Mouse (Mus musculus) midbrain, embryonic 13.5 days (tissue): ENCODE measurements around the gene Cdh4. TPM values are rescaled to one million over a fixed set of nuclear protein-coding genes. Genes with fewer than 3 reads are reported as not detected.

Source experiments
- ATAC-seq: fragments of 200-750 bp; cut with Nextera tagmentation; 2 replicates; pipeline ENCODE4 v1.8.0; 2017; ENCODE audit warnings: mild to moderate bottlenecking, moderate TSS enrichment, moderate library complexity
- H3K27ac ChIP-seq: fragments of 300-500 bp; sonication (generic); 2 replicates; pipeline ENCODE4 v1.5.1; 2015; ENCODE audit warnings: inconsistent platforms, mild to moderate bottlenecking, moderate library complexity
- H3K27me3 ChIP-seq: fragments of 300-500 bp; sonication (generic); 2 replicates; pipeline ENCODE4 v1.6.1; 2015; ENCODE audit warnings: mild to moderate bottlenecking, inconsistent platforms
- H3K36me3 ChIP-seq: fragments of 300-500 bp; sonication (generic); 2 replicates; pipeline ENCODE4 v1.6.1; 2015; ENCODE audit warnings: mild to moderate bottlenecking, inconsistent platforms
- H3K4me1 ChIP-seq: fragments of 300-500 bp; sonication (generic); replicated peaks from 2 replicates; pipeline ENCODE4 v1.6.1; 2015; ENCODE audit warnings: inconsistent platforms
- H3K4me2 ChIP-seq: fragments of 300-500 bp; sonication (generic); replicated peaks from 2 replicates; pipeline ENCODE4 v1.6.1; 2015; ENCODE audit warnings: moderate library complexity, mild to moderate bottlenecking, inconsistent platforms
- H3K4me3 ChIP-seq: fragments of 300-500 bp; sonication (generic); replicated peaks from 2 replicates; pipeline ENCODE4 v1.5.1; 2015; ENCODE audit warnings: mild to moderate bottlenecking, inconsistent platforms
- H3K9ac ChIP-seq: fragments of 300-500 bp; sonication (generic); replicated peaks from 2 replicates; pipeline ENCODE4 v1.6.1; 2015; ENCODE audit warnings: mild to moderate bottlenecking, inconsistent platforms
- H3K9me3 ChIP-seq: fragments of 300-500 bp; sonication (generic); 2 replicates; pipeline ENCODE4 v1.6.1; 2016; ENCODE audit warnings: mild to moderate bottlenecking, inconsistent platforms
- WGBS: fragments of 180-500 bp; shearing (Covaris S2); methylation state at CpG from one replicate; pipeline ENCODE4 v1.1.7; 2015; 5-methylcytosine and 5-hydroxymethylcytosine counted together
- polyA plus RNA-seq: library from polyadenylated mRNA; unstranded; fragments of >200 nt; fragmentation: Nextera tagmentation; extraction: Ambion mirVana; gene quantifications from 2 replicates; pipeline ENCODE4 v1.2.1, GENCODE M21; 2015

Cdh4 gene
- polyA plus RNA-seq, 1 experiment from 2014 or later, result 37.1 TPM

DNA sequence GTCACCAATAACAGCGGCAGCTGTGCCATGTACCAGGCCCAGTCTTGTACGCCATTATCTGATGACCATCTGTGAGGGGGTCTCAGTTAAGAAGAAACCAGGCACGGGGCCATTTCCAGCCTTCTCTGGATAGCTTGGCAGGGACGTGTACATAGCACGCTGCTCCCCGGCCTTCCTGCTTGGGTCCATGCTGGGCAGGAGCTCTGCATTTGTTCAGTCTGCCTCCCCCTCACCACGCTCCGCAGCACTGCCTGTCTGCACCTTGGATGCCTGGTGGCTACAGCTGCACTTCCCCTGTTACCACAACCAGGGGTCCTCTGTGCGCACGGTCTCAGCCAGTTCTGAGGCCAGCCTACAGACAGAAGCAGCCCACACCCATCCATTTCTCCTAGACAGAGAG, 163.0 kb downstream of the Cdh4 start:
- WGBS, result 88% methylated on average over 10 of the region's 10 CpGs
- ATAC-seq, result peak; percentile 24; the same call in 1 of the 2 replicates
- H3K4me2 ChIP-seq, result no peak overlapping the region
- no peak overlapping the region for H3K27ac ChIP-seq
- H3K36me3 ChIP-seq, result no peaks in the 10 kb centered on the region
- no peak overlapping the region for H3K4me3 ChIP-seq
- H3K4me1 ChIP-seq, result peaks cover 4% of the 10 kb centered on the region; the same call in 1 of the 2 replicates
- H3K27me3 ChIP-seq, result no peaks in the 10 kb centered on the region
- no peaks in the 10 kb centered on the region for H3K9me3 ChIP-seq
- no peak overlapping the region for H3K9ac ChIP-seq

DNA sequence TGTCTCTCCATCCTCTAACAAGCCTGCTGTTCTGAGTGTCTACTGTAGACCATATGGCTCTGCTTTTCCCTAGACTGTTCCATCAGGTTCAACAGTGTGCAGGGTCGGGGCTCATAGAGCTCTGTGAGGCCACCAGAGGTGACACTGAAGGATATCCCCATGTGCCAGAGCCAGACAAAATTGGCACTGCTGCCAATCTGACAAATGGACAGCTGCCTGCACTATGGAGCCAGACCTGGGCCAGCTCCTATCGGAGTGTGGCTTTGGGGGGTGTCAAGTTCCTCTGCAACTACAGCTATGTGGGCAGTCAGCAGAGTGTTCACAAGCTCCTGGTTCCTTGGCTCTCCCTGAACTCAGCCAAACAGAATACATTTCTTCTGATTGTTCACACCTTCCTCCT, 164.1 kb downstream of the Cdh4 start:
- 100% methylated on average over 2 of the region's 2 CpGs for WGBS
- Histone ChIP-seq H3K36me3 (no peaks in the 10 kb centered on the region), H3K4me1 (peaks cover 4% of the 10 kb centered on the region; the same call in 1 of the 2 replicates), H3K27ac (no peak overlapping the region), H3K4me2 (no peak overlapping the region), H3K9ac (no peak overlapping the region), H3K27me3 (no peaks in the 10 kb centered on the region), H3K4me3 (no peak overlapping the region), H3K9me3 (no peaks in the 10 kb centered on the region)
- no peak for ATAC-seq

DNA sequence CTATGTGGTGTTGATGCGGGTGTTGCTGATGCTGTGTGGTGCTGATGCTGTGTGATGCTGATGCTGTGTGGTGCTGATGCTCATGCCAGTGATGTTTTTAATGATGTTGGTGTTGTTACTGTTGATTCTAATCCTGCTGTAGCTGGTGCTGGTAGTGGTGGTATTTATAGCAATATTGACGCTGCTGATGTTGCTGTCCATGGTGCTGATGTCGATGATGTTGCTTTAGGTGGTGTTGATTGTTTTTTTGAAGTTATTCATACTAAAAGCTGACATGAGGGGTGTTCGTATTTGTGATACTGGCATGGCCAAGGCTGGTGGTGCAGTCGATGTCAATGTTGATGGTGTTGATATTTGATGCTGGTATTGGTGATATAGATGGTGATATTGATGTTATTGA, 173.7 kb downstream of the Cdh4 start:
- H3K4me3 ChIP-seq, result no peak overlapping the region
- H3K36me3 ChIP-seq, result no peaks in the 10 kb centered on the region
- H3K27me3 ChIP-seq, result no peaks in the 10 kb centered on the region
- H3K4me2 ChIP-seq, result no peak overlapping the region
- H3K9ac ChIP-seq, result no peak overlapping the region
- H3K9me3 ChIP-seq, result no peaks in the 10 kb centered on the region
- no peaks in the 10 kb centered on the region for H3K4me1 ChIP-seq
- no peak for ATAC-seq
- 69% methylated on average over 5 of the region's 5 CpGs for WGBS
- H3K27ac ChIP-seq, result no peak overlapping the region

DNA sequence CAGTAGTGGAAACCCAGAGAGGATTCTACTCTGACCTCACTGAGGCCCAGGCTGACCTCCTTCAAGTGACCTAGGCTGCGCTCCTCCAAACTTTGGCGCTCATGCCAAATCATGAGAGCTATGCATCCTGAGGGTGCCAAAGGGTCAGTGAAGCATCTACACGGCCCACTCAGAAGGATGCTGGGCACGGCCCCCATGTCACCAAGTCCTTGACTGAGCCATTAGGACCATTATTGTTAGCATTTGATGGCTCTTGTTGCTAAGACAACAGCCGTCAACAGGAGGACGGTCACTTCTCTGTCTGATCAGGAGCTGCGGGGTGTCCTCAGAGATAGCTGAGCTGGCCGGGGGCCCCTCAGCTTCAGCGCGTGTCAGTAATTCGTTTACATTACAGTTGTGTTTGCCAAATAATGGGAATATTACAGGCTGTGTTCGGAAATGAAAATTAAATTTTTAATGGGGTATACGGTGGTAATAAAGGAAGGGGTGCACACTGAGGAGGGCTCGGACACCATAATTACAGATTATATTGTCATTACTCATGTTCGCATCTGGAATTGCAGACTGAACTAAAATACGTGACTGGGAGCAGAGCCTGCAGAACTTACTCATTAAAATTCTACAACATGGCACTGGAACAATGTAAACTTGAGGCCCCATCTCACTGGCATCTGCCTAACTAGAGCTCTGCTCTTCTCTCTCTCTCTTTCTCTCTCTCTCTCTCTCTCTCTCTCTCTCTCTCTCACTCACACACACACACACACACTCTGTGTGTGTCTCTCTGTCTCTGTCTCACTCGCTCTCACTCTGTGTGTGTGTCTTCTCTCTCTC, 181.6 kb downstream of the Cdh4 start:
- H3K9me3 ChIP-seq, result no peaks in the 10 kb centered on the region
- no peak overlapping the region for H3K9ac ChIP-seq
- H3K4me1 ChIP-seq, result peaks cover 11% of the 10 kb centered on the region
- H3K27me3 ChIP-seq, result no peaks in the 10 kb centered on the region
- H3K27ac ChIP-seq, result 0 out of 2 replicates have a peak overlapping the region, but pooled peaks have one; percentile 3
- ATAC-seq, result peak; percentile 71
- no peak overlapping the region for H3K4me3 ChIP-seq
- H3K4me2 ChIP-seq, result no peak overlapping the region
- H3K36me3 ChIP-seq, result no peaks in the 10 kb centered on the region
- WGBS, result 65% methylated on average over 17 of the region's 17 CpGs

DNA sequence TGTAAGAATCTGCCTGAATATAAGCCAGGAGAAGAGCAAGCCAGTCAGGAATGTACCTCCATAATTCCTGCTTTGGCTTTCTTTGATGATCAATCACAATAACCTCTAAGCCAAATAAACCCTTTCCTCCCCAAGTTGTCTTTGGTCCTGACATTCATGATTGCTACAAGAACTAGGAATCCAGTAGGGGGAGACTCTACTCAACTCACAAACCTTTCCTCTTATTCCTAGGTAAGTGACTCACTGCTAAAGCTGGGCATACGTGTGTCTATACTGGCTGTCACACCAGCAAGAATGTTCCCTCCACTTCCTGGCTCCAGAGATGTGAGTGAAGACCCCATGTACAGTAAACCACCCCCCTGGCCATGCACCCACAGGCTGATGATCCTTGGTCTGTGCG, 185.3 kb downstream of the Cdh4 start:
- WGBS, result 91% methylated on average over 2 of the region's 2 CpGs
- H3K27me3 ChIP-seq, result no peaks in the 10 kb centered on the region

DNA sequence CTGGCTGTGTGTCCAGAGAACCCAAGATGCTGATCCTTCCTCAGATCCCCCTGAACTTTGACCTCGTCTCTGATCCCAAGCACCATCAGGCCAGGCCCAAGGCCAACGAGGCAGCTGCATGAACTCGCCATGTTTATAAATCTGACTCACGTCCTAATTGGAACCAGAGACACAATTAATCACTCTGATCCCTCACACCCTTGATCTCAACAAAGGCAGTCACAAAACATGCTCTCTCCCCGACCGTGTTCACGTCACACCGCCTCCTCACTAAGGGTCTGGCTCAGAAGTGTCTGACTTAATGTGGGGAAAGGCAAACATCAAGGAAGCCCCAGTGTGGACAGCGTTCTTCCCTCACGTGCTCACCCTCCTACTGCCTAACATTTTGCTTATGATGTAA, 188.5 kb downstream of the Cdh4 start:
- no peak overlapping the region for H3K4me3 ChIP-seq
- H3K4me2 ChIP-seq, result no peak overlapping the region
- no peak overlapping the region for H3K9ac ChIP-seq
- H3K27ac ChIP-seq, result no peak overlapping the region
- no peaks in the 10 kb centered on the region for H3K27me3 ChIP-seq
- H3K36me3 ChIP-seq, result no peaks in the 10 kb centered on the region
- H3K9me3 ChIP-seq, result no peaks in the 10 kb centered on the region
- H3K4me1 ChIP-seq, result peaks cover 4% of the 10 kb centered on the region
- ATAC-seq, result no peak
- whole genome bisulfite sequencing, result 69% methylated on average over 10 of the region's 10 CpGs

More for the DNA sequence above, 185.3 kb downstream of the Cdh4 start:
- no peak for ATAC-seq
- Histone ChIP-seq H3K4me2 (no peak overlapping the region), H3K9me3 (no peaks in the 10 kb centered on the region), H3K36me3 (no peaks in the 10 kb centered on the region), H3K27ac (no peak overlapping the region), H3K9ac (no peak overlapping the region), H3K4me3 (no peak overlapping the region), H3K4me1 (peaks cover 11% of the 10 kb centered on the region)

DNA sequence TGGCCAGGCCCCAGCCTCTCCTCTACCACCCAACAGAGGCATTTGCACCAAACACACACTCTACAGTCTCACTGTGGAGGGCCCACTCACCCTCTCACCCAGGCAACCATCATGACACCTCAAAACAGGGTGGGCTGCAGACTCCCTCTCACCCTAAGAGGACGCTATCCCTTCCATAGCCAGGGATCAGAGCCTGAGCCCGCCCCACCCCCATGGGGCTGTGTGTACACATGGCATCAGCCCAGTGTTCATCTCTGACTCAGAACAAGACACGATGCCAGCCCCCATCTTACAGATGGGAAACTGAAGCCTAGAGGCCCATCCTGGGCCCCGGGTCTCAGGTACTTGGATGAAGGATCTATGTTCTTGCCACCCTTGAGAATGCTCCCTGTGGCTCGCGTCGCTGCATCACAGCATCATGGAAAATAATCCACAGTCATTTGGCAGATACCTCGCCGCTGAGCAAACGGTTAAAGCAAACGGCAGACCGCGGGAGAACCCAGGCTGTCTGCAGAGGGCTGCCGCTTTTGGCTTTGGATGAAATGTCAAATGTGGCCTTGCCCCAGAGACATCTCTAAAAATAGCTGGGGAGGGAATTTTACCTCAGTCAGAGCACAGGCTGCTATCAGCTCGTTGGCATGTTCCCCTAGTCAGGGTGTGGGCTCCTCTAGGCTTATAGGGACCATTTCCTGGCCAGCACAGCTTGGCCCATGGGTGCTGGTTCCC, 198.5 kb downstream of the Cdh4 start:
- Histone ChIP-seq H3K9me3 (no peaks in the 10 kb centered on the region), H3K4me3 (no peak overlapping the region), H3K4me2 (no peak overlapping the region), H3K27ac (no peak overlapping the region), H3K36me3 (no peaks in the 10 kb centered on the region), H3K4me1 (peaks cover 7% of the 10 kb centered on the region), H3K9ac (no peak overlapping the region), H3K27me3 (no peaks in the 10 kb centered on the region; the same call in 1 of the 2 replicates)
- no peak for ATAC-seq
- 94% methylated on average over 15 of the region's 15 CpGs for WGBS

DNA sequence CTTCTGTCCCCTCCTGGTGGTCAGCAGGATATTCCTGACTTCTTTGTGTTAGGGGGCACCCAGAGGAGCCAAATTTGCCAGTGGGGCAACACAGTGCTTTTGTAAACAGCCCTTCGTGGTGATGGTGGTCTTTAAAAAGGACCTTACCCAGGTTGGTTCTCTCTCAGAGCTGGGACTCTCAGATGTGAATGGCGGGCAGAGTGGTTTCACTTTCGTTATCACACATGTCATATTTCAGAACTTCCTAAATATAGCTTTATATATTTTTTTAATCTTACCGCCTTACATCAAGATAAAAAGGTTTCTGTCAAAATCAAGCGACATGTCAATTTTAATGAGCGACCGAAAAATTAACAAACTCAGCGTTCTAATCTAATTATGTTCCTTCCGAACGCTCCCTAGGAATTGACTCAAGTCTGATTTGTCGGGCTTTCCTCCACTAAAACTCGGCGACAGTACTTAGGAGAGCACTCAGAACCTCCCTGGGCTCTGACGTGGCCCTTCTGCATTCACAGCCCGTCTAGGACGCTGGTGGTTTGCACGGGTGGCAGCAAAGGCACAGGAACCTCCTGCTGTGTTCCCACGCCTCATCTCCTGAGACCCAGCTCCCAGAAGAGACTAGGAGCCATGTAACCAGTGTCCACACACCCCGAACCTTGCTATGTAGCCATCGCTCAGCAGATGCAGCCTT, 206.5 kb downstream of the Cdh4 start:
- Histone ChIP-seq H3K27me3 (no peaks in the 10 kb centered on the region; the same call in 1 of the 2 replicates), H3K36me3 (no peaks in the 10 kb centered on the region), H3K4me1 (peaks cover 26% of the 10 kb centered on the region), H3K9me3 (no peaks in the 10 kb centered on the region), H3K27ac (no peak overlapping the region), H3K9ac (no peak overlapping the region), H3K4me3 (no peak overlapping the region), H3K4me2 (no peak overlapping the region)
- no peak for ATAC-seq
- WGBS, result 68% methylated on average over 20 of the region's 20 CpGs

DNA sequence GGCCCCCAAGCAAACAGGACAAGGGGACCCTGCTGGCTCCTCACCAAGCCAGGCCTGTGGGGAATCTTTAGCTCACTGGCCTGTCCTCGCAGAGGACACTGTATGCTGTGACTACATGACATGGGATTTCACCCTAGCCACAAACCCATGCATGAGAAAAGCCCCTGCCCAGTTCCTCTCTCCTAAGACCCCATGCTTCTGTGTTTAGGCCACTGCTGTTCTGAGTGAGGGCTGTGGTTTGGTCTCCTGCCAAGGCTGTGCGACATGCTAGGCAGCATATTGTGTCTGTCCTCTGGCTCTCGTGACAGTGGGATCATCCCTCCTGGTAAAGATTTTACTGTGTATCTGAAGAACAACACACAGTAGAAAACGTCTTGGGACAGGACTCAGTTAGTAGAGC, 207.1 kb downstream of the Cdh4 start:
- H3K9ac ChIP-seq, result no peak overlapping the region
- ATAC-seq, result no peak
- WGBS, result 63% methylated on average over 4 of the region's 4 CpGs
- no peaks in the 10 kb centered on the region for H3K9me3 ChIP-seq
- H3K4me3 ChIP-seq, result no peak overlapping the region
- no peaks in the 10 kb centered on the region; the same call in none of the 2 replicates for H3K27me3 ChIP-seq
- H3K27ac ChIP-seq, result no peak overlapping the region
- no peaks in the 10 kb centered on the region for H3K36me3 ChIP-seq
- no peak overlapping the region for H3K4me2 ChIP-seq
- H3K4me1 ChIP-seq, result peaks cover 31% of the 10 kb centered on the region

DNA sequence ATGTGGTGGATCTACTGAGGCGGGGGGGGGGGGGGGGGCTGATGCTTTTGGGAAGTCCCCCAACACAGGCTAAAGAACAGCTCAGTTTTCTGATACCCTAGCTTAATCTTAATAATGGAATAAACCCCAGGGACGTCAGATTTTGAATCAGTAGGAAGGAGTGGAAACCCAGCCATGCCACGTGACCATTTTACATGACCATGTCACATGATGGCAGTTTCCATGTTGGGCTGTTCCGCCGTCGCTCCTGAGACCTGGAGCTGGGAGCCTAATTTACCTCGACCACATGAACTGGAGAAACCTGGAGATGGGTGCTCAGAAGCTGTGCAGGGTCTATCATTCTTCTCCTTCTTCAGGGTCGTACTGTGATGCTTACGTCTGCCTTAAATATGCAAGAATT, 207.9 kb downstream of the Cdh4 start:
- H3K4me2 ChIP-seq, result no peak overlapping the region
- no peaks in the 10 kb centered on the region for H3K9me3 ChIP-seq
- ATAC-seq, result no peak
- peaks cover 31% of the 10 kb centered on the region for H3K4me1 ChIP-seq
- 81% methylated on average over 9 of the region's 9 CpGs for WGBS
- H3K9ac ChIP-seq, result no peak overlapping the region
- H3K36me3 ChIP-seq, result no peaks in the 10 kb centered on the region
- no peak overlapping the region for H3K27ac ChIP-seq
- no peak overlapping the region for H3K4me3 ChIP-seq
- H3K27me3 ChIP-seq, result no peaks in the 10 kb centered on the region; the same call in none of the 2 replicates

DNA sequence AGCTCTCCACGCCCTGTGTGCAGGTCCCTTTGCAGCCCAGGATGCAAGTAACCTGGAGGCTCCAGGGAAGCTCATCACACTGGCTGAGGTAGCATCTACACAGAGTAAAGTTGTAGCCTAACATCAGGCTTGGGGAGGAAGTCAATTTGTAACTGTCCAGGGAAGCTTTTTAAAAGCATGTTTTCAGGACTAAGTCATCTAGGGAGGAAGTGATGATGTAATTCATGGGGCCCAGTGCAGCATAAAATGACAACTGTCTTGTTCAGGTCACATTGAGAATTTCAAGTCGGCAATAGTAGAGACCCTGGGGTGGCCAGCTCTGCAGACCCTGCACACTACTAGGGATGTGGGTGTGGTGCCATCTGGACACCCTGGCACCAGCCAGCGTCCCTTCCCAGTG, 213.3 kb downstream of the Cdh4 start:
- no peak for ATAC-seq
- Histone ChIP-seq H3K36me3 (no peaks in the 10 kb centered on the region), H3K9ac (no peak overlapping the region), H3K4me1 (peaks cover 11% of the 10 kb centered on the region; the same call in 1 of the 2 replicates), H3K4me2 (no peak overlapping the region), H3K27ac (no peak overlapping the region), H3K27me3 (peaks cover 8% of the 10 kb centered on the region; the same call in 1 of the 2 replicates), H3K9me3 (no peaks in the 10 kb centered on the region), H3K4me3 (no peak overlapping the region)
- WGBS, result 92% methylated on average over 3 of the region's 3 CpGs

DNA sequence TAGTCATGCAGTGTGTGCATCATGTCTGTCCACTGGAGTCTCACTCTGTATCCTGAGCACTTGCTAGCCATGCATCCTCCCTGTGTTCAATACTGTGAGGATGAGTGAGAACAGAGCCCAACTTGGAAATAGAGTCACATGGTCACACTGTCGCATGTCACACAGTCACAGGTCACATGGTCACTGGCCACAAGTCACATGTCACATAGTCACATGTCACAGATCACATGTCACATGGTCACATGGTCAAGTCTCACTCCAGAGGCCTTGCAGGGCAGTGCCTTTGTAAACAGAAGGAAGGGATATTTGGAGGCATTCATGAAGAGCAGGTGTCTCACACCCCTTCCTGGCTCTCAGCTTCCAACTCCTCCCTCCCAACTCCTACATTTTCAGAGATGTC, 217.0 kb downstream of the Cdh4 start:
- Histone ChIP-seq H3K36me3 (no peaks in the 10 kb centered on the region), H3K27me3 (peaks cover 37% of the 10 kb centered on the region), H3K4me1 (peaks cover 26% of the 10 kb centered on the region), H3K4me3 (no peak overlapping the region), H3K27ac (no peak overlapping the region), H3K9ac (no peak overlapping the region), H3K9me3 (no peaks in the 10 kb centered on the region), H3K4me2 (no peak overlapping the region)
- WGBS, result 93% methylated on average over 1 of the region's 1 CpGs
- no peak for ATAC-seq
